Mouse (Mus musculus) T-helper 2 cell (primary cell): ENCODE results near the gene Aff3.

Source experiments
- in situ Hi-C: fragments of 300-600 bp; cut with MboI, MseI; formaldehyde crosslinking; loops from one replicate; pipeline ENCODE4 v1.15.1; 2025; ENCODE audit warnings: high pct_unique_total_duplicates

Gene Aff3

GRCm38 (mm10) chr1:38240438-38241220 is 424.1 kb downstream of the Aff3 start:
- in situ Hi-C loops: no loop called here

GRCm38 (mm10) chr1:38239516-38239915 is 425.2 kb downstream of the Aff3 start:
- in situ Hi-C loops: no loop called here

GRCm38 (mm10) chr1:38237831-38238230 is 426.9 kb downstream of the Aff3 start:
- in situ Hi-C loops: no loop called here

GRCm38 (mm10) chr1:38237027-38237787 is 427.5 kb downstream of the Aff3 start:
- in situ Hi-C loops: no loop called here

- in situ Hi-C loops: no loop called here
Measured at GRCm38 (mm10) chr1:38233121-38233520, 431.6 kb downstream of the Aff3 start.

DNA sequence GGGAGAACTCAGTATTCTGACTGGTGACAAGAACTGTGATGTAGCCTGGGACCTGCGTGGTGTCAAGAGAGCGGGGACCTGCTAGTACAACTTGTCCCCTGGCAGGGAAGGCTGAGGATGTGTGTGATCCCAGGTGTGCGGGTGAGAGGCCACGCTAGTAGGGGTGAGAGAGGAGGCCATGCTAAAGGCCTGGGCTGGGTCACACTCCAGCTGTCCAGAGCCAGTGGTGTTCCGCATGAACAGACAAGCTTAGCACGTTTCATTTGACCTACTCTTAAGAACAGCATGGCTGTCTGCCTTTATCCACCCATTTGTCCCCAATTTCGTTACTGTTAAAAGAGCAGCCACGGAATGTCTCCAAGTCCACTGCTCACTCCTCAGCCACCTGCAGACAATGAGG is 434.7 kb downstream of the Aff3 start:
- in situ Hi-C loops: no loop called here

DNA sequence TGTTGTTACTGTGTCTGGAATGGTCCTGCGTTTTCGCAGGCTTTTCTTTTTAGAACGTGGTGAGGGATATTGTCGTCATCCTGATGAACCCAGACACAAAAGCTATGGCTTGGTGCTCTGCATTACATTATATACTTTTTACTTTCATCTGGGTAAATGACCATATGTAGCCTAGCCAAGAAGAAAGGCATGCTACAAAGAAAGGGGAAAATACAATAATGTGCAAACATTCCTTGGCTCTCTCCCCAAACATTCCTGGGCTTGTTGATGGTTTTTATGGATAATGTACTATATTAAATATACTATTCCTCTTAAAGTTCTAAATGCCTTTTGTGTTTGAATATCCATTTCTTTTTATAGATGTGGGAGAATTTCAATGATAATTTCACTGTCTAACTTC is 435.9 kb downstream of the Aff3 start:
- in situ Hi-C loops: no loop called here

- in situ Hi-C loops: no loop called here
Measured at GRCm38 (mm10) chr1:38225166-38225565, 439.6 kb downstream of the Aff3 start.

- in situ Hi-C loops: no loop called here
Measured at GRCm38 (mm10) chr1:38222160-38222559, 442.6 kb downstream of the Aff3 start.

GRCm38 (mm10) chr1:38221431-38221830 is 443.3 kb downstream of the Aff3 start:
- in situ Hi-C loops: no loop called here

DNA sequence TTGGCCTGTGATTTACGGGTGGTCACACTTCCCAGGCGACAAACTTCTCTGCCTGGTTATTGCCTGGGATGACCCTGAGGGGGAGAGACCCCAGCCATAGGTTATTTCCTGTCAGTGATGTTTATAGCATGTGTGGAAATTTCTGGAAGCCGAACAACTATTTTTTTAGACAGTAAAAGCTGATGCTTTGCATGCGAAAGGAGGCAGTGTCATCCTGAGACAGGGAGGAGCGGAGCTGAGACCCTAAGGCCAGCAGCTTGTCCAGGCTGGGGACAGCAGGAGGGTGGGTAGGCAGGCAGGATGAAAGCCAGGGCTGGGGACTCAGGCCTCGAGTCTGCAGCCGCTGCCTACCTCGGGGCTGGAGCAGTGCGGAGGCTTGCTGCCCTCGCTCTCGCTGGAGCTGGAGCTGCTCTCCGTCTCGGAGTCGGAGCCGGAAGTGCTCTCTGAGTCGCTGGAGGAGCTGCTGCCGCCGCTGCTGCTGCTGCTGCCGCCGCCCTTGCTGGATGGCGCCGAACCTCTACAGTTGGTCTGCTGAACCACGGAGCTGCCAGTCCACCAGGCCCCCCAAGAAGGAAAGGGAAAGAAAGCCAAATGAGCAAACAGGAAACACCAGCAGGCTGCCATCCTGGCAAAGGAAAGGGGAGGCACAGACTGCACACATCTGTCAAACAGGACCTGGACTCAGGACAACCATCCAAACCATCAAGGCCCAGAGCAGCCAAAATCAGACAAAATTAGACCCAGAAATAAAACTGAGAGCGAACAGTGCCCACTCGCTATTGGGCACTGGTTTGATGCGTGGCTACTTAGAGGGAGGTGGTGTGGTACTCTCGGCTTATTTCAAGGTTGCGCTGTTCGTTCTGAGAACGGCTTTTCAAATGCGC is 446.6 kb downstream of the Aff3 start:
- in situ Hi-C loops: no loop called here

DNA sequence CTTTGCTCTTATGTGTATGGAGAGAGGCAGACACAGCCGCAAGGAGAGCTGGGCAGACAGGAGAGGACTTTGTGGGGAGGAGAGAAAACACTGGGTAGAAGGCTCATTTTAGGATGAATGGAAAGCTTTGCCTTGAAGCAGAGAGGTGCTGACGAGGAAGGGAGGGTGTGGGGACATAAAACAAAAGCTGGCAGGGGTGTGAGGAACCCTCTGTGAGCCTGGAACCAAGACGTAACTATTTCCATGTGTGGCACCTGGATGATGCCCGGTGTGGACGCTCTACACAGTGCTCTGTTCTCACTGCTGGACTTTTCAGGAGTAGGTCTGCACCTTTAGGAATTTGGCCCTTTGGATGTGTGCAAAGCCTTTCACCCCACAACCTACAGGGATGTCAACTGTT is 447.7 kb downstream of the Aff3 start:
- in situ Hi-C loops: no loop called here

GRCm38 (mm10) chr1:38213377-38213776 is 451.4 kb downstream of the Aff3 start:
- in situ Hi-C loops: no loop called here

DNA sequence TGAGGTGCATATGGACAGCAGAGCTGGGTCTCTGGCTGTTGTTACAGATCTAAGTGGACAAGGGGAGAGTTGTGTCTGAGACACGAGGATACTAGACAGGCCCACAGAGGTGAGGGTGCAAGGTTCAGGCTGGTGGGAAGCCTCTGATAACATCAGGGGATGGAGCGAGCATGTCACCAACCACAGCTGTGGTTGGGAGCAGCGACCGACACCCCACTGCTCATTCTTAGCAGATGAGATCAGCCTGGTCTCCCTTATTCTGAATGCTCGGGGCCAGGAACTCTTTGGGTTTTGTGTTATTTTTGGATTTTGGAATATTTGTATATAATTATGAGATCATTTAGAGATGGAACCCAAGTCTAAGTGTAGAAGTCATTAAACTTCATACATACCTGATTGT is 452.4 kb downstream of the Aff3 start:
- in situ Hi-C loops: no loop called here

GRCm38 (mm10) chr1:38202475-38203183 is 462.1 kb downstream of the Aff3 start:
- in situ Hi-C loops: no loop called here

GRCm38 (mm10) chr1:38201796-38202195 is 463.0 kb downstream of the Aff3 start:
- in situ Hi-C loops: no loop called here

DNA sequence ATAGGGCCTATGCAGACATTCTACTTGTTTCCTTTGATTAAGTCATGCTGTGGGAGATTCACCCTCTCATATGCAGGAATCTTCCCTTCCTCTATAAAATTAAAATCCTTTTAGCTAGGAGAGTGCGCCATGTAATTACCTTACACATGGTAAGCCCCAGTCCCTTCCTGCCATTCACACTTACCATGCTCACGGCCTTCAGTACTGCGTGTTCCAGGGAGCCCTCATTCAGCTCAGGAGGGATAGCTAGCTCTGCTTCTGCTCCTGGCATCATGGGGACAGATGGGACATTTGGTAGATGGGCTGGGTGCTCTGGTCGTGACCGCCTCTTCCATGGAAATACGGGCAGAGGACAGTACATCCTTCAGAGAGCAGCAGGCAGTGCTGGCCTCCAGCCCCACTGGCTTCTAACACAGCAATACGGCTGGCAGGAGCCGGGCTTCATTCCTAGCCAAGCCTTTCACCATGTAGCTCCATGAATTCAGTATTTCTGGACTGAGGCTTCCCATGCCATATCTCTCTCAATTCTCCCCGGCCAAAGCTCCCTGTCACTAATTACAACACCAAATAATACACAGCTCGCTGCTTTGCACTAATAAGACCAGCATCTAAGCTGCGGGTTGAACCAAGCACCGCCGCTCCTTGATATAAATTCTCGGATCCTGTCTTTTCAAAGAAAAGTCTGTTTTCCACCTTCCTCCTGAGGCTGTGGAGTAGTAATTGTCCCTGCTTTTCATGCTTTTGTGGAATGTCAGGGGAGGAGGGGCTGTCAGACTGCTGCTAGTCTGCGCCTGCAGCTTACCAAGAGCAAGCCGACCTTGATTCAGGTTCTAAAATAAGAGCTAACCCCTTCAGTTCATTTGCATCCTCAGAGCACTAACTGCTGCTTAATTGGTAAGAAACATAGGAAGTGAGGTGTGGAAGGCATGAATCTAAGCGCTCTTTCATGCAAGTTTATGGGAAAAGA is 464.8 kb downstream of the Aff3 start:
- in situ Hi-C loops: no loop called here

DNA sequence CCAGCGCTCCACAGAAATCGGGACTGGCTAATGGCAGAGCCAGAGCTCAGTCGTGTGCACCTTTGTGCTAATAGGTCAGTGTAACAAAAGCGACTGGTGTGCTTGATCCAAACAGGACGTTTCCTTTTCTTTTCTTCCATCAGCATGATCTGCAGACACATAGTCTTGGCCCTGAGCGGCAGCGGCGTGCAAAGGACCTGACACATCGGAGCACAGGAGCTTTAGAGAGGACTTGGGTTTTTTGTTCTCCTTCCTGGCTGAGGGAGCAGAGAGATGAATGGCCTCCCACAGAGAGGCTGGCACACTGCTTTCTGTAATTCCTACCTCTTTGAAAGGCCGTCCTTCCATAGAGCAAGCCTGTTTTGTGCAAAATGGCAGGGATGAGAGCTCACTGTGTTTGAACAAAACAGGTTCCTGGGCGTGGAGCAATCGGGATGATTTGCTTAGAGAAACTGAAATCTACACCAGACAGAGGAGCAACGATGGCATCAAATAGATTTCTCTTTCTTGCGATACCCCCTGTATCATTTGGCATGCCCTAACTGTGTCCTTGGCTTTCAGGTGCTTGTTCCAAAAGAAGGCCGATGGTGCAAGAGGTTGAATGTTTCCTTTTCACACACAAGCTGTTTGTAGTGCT is 466.2 kb downstream of the Aff3 start:
- in situ Hi-C loops: no loop called here

- in situ Hi-C loops: no loop called here
Measured at GRCm38 (mm10) chr1:38197145-38197682, 467.5 kb downstream of the Aff3 start.
